Mouse (Mus musculus) cerebellum, adult (tissue): ENCODE results near the gene Tnrc18.

ENCODE experiments used
- ATAC-seq: cut with Nextera tagmentation; 2 replicates; pipeline ENCODE4 v1.9.2; 2017; ENCODE audit warnings: mild to moderate bottlenecking, moderate library complexity, mixed read lengths; ENCODE audit not compliant: insufficient number of reproducible peaks, low FRiP score, low TSS enrichment

Gene Tnrc18

GRCm38 (mm10) chr5:142782459-142783141, 34.9 kb downstream of the Tnrc18 start:
- ATAC-seq, result no peak

- ATAC-seq, result no peak
Measured at GRCm38 (mm10) chr5:142780579-142780978, 36.9 kb downstream of the Tnrc18 start.

GRCm38 (mm10) chr5:142778871-142779270, 38.6 kb downstream of the Tnrc18 start:
- ATAC-seq, result no peak

GRCm38 (mm10) chr5:142778135-142778534, 39.3 kb downstream of the Tnrc18 start:
- ATAC-seq, result no peak

- no peak for ATAC-seq
Measured at GRCm38 (mm10) chr5:142776080-142776479, 41.4 kb downstream of the Tnrc18 start.

- ATAC-seq, result no peak
Measured at GRCm38 (mm10) chr5:142774771-142775170, 42.7 kb downstream of the Tnrc18 start.

GRCm38 (mm10) chr5:142771964-142772363, 45.5 kb downstream of the Tnrc18 start:
- ATAC-seq, result no peak

GRCm38 (mm10) chr5:142771034-142771433, 46.4 kb downstream of the Tnrc18 start:
- no peak for ATAC-seq

GRCm38 (mm10) chr5:142769641-142770040, 47.8 kb downstream of the Tnrc18 start:
- ATAC-seq, result no peak

- no peak for ATAC-seq
Measured at GRCm38 (mm10) chr5:142768352-142769267, 48.9 kb downstream of the Tnrc18 start.

GRCm38 (mm10) chr5:142767937-142768336, 49.5 kb downstream of the Tnrc18 start:
- ATAC-seq, result peak; percentile 61; the same call in 1 of the 2 replicates

GRCm38 (mm10) chr5:142766708-142767107, 50.8 kb downstream of the Tnrc18 start:
- no peak for ATAC-seq

GRCm38 (mm10) chr5:142764889-142765288, 52.6 kb downstream of the Tnrc18 start:
- ATAC-seq, result no peak

- no peak for ATAC-seq
Measured at GRCm38 (mm10) chr5:142764306-142764705, 53.2 kb downstream of the Tnrc18 start.

- ATAC-seq, result no peak
Measured at GRCm38 (mm10) chr5:142762082-142762807, 55.2 kb downstream of the Tnrc18 start.

GRCm38 (mm10) chr5:142761326-142761983, 56.0 kb downstream of the Tnrc18 start:
- peak; percentile 65 for ATAC-seq

GRCm38 (mm10) chr5:142759786-142760185, 57.7 kb downstream of the Tnrc18 start:
- ATAC-seq, result no peak

GRCm38 (mm10) chr5:142752241-142752640, 65.2 kb downstream of the Tnrc18 start:
- no peak for ATAC-seq

- ATAC-seq, result no peak
Measured at GRCm38 (mm10) chr5:142750173-142750572, 67.3 kb downstream of the Tnrc18 start.

- no peak for ATAC-seq
Measured at GRCm38 (mm10) chr5:142747026-142747629, 70.3 kb downstream of the Tnrc18 start.
